Mouse (Mus musculus): ENCODE measurements around the gene Smim14.

DNA sequence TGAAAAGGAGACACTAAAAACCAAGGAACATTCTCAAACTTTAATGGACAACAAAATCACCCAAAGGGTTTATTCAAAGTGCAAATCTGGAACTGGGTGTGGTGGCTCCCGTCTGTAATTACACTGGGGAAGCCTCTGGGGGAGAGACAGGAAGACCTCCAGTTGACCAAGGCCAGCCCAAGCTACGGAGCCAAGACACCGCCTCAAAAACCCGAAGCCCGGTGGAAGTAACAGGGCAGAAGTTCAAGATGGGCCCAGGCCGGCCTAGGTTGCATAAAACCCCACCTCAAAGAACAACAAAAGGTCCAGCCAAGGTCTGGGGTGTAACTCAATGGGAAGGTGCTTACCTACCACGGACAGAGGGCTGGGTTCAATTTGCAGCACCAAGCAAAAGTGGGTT is 48.3 kb downstream of the Smim14 start:
- no peak for TF ChIP-seq CTCF (IDR thresholded peaks at IDR 0.05)
- TF ChIP-seq EP300 (IDR thresholded peaks at IDR 0.05): no peak
